Mouse (Mus musculus): ENCODE measurements around the gene Mipep.

DNA sequence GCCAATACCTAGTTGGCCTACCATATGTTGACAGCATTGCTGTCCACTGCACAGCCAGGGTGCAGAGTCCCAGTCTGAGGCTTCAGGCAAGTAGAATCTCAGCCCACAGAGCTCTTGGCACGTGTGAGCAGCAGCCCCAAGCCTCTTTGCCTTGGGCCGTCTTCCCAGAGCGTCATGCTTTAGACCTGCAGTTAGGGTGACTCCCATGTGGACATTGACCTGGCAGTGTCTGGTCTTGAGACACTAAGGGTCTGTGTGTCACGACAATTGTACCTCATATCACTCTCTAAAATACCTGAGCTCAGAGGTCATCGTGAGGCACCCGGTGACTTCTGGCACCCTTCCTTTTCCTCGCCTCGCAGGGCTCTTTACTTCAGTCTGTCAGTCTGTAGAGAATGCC lies 25.3 kb upstream of the Mipep start:
- no peak for TF ChIP-seq FLI1 (IDR thresholded peaks at IDR 0.05; ENCODE audit: low read length)
- TF ChIP-seq GATA1 (IDR thresholded peaks at IDR 0.05; ENCODE audit: borderline replicate concordance, low read length), result no peak
